Mouse (Mus musculus) CH12.LX (cell line): Measurements from ENCODE around the gene Adamtsl4.

ENCODE experiments used
- CHD2 ChIP-seq: IDR thresholded peaks from 2 replicates; pipeline ENCODE4 v1.6.1; 2011; ENCODE audit warnings: low read length, improper control_type of control experiment
- CTCF ChIP-seq, 2 experiments: IDR thresholded peaks in 1 of 2; conservative IDR thresholded peaks in 1 of 2; 2 replicates each; pipeline ENCODE4 v1.5.1; 2011 to 2012; ENCODE audit warnings: low read depth in 2 of 2, low read length in 2 of 2, improper control_type of control experiment in 1 of 2, inconsistent platforms in 1 of 2, mild to moderate bottlenecking in 1 of 2, moderate library complexity in 1 of 2
- E2F4 ChIP-seq: IDR thresholded peaks from 2 replicates; pipeline ENCODE4 v1.6.1; 2011; ENCODE audit warnings: low read depth, low read length, improper control_type of control experiment; ENCODE audit not compliant: insufficient replicate concordance
- EP300 ChIP-seq: IDR thresholded peaks from 2 replicates; pipeline ENCODE4 v1.6.1; 2011; ENCODE audit warnings: low read length, improper control_type of control experiment
- HCFC1 ChIP-seq: IDR thresholded peaks from 2 replicates; pipeline ENCODE4 v1.6.1; 2012; ENCODE audit warnings: low read depth, mild to moderate bottlenecking, inconsistent platforms, low read length, improper control_type of control experiment
- NRF1 ChIP-seq: IDR thresholded peaks from 2 replicates; pipeline ENCODE4 v1.6.1; 2014; ENCODE audit warnings: low read depth, mild to moderate bottlenecking, inconsistent platforms, low read length, improper control_type of control experiment, moderate library complexity
- POLR2A ChIP-seq: IDR thresholded peaks from 2 replicates; pipeline ENCODE4 v1.6.1; 2011; ENCODE audit warnings: low read depth, mild to moderate bottlenecking, improper control_type of control experiment, low read length
- SMC3 ChIP-seq: IDR thresholded peaks from 2 replicates; pipeline ENCODE4 v1.6.1; 2011; ENCODE audit warnings: low read depth, low read length, improper control_type of control experiment
- TCF12 ChIP-seq: IDR thresholded peaks from 2 replicates; pipeline ENCODE4 v1.6.1; 2014; ENCODE audit warnings: low read depth, mild to moderate bottlenecking, inconsistent platforms, low read length, improper control_type of control experiment

DNA sequence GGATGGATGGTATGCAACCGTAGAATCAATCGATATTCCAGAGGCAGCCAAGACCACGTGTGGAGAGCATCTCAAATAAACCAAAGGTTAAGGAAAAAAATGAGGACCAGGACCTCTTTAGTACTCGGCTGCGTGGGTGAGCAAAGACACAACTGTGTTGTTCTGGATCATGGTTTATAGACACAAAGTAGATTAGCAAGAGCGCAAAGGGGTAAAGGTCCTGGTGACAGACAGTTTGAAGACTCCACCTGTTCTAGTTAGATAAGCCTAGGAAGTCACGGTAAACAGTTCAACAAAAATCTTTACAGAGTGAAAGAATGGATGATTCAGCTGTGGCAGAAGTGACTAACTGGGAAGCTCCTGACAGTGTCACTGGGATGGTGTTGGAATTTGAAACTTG lies 44.6 kb downstream of the Adamtsl4 start:
- TF ChIP-seq EP300 (no peak), HCFC1 (no peak), E2F4 (no peak), CTCF (conservative IDR thresholded peaks at IDR 0.05 in 1 of 2, IDR thresholded peaks at IDR 0.05 in 1 of 2; ENCODE audit: low read depth in 2 of 2, low read length in 2 of 2) (no peak), POLR2A (no peak), TCF12 (no peak), SMC3 (no peak), NRF1 (no peak), CHD2 (no peak)
